Mouse (Mus musculus) heart, embryonic 12.5 days (tissue): ENCODE measurements around the gene Slc16a12. TPM values are rescaled to one million over a fixed set of nuclear protein-coding genes. Genes with fewer than 3 reads are reported as not detected.
A peak's percentile ranks its signal among the peaks of the same experiment; 100 is the strongest.
"Not testable (repeated sequence)": the region's sequence is repeated elsewhere in the genome, so short reads cannot be mapped to it uniquely, and the experiment has no call there.

Experiments used
- ATAC-seq: fragments of 200-750 bp; cut with Nextera tagmentation; 2 replicates; pipeline ENCODE4 v1.8.0; 2017; ENCODE audit warnings: moderate TSS enrichment, moderate library complexity; ENCODE audit not compliant: insufficient number of reproducible peaks, low FRiP score
- H3K27ac ChIP-seq: fragments of 300-500 bp; sonication (generic); 2 replicates; pipeline ENCODE4 v1.5.1; 2016; ENCODE audit warnings: mild to moderate bottlenecking, moderate library complexity; ENCODE audit not compliant: poor library complexity, severe bottlenecking
- H3K27me3 ChIP-seq: fragments of 300-500 bp; sonication (generic); replicated peaks from 2 replicates; pipeline ENCODE4 v1.6.1; 2016; ENCODE audit warnings: mild to moderate bottlenecking, moderate library complexity
- H3K36me3 ChIP-seq: fragments of 300-500 bp; sonication (generic); 2 replicates; pipeline ENCODE4 v1.6.1; 2016; ENCODE audit warnings: mild to moderate bottlenecking, moderate library complexity
- H3K4me1 ChIP-seq: fragments of 300-500 bp; sonication (generic); replicated peaks from 2 replicates; pipeline ENCODE4 v1.6.1; 2016; ENCODE audit warnings: mild to moderate bottlenecking
- H3K4me2 ChIP-seq: fragments of 300-500 bp; sonication (generic); 2 replicates; pipeline ENCODE4 v1.6.1; 2016; ENCODE audit warnings: mild to moderate bottlenecking, moderate library complexity
- H3K4me3 ChIP-seq: fragments of 300-500 bp; sonication (generic); 2 replicates; pipeline ENCODE4 v1.5.1; 2016; ENCODE audit warnings: mild to moderate bottlenecking
- H3K9ac ChIP-seq: fragments of 300-500 bp; sonication (generic); 2 replicates; pipeline ENCODE4 v1.6.1; 2016; ENCODE audit warnings: mild to moderate bottlenecking, moderate library complexity
- H3K9me3 ChIP-seq: fragments of 300-500 bp; sonication (generic); replicated peaks from 2 replicates; pipeline ENCODE4 v1.6.1; 2016; ENCODE audit warnings: mild to moderate bottlenecking, moderate library complexity
- WGBS: fragments of 180-500 bp; shearing (Covaris S2); methylation state at CpG from one replicate; pipeline ENCODE4 v1.1.7; 2016; 5-methylcytosine and 5-hydroxymethylcytosine counted together
- polyA plus RNA-seq: library from polyadenylated mRNA; unstranded; fragments of >200 nt; fragmentation: Nextera tagmentation; extraction: Ambion mirVana; gene quantifications from 2 replicates; pipeline ENCODE4 v1.2.1, GENCODE M21; 2016

Gene Slc16a12
- polyA plus RNA-seq, 1 experiment from 2014 or later: 37.2 TPM

DNA sequence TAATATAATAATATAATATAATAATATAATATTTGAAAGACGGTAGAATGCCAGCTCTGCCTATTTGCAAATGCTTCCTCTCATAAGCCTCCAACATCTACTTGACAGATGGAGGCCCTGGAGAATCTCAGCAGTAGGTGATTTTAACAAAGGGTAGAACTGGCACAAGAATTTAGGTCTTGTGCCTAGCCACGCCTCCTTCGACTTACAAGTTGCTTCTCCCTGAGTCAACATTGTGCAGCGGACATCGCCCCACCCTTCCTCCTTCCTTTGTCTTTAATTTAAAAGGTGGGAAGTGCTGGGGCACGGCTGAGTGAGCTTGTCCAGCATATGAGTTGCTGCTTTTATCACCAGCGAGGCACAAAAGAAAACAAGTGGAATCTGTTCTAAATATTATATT is 73.6 kb downstream of the Slc16a12 start:
- Histone ChIP-seq H3K36me3 (peaks cover 5% of the 10 kb centered on the region; the same call in 1 of the 2 replicates), H3K27ac (no peak overlapping the region), H3K4me3 (no peak overlapping the region), H3K9me3 (no peaks in the 10 kb centered on the region), H3K9ac (no peak overlapping the region), H3K4me1 (peaks cover 11% of the 10 kb centered on the region), H3K27me3 (no peaks in the 10 kb centered on the region), H3K4me2 (no peak overlapping the region)
- no peak for ATAC-seq
- WGBS: 71% methylated on average over 7 of the region's 7 CpGs

DNA sequence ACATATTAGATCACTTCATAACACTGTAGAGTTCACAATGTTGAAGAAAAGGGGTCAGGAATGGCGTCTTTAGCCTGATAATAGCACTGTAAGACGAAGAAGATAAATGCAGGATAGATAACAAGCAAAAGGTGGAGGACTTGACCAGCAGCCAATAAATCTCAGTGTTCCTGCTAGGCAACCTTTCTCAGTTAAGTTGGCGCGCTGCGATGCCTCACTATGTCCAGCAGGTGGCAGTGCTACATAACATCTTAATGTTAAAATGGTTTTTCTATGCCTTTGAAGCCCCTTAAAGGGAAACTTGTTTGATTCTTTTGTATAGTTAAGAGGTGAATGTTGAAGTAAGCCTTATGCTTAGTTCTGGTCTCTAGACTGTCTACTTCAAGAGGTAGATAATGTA is 81.0 kb downstream of the Slc16a12 start:
- no peaks in the 10 kb centered on the region for H3K27me3 ChIP-seq
- WGBS: under 1% methylated on average over 5 of the region's 5 CpGs
- ATAC-seq: no peak
- H3K9ac ChIP-seq: no peak overlapping the region
- H3K4me1 ChIP-seq: peaks cover 4% of the 10 kb centered on the region; the same call in 1 of the 2 replicates
- H3K36me3 ChIP-seq: no peaks in the 10 kb centered on the region
- no peak overlapping the region for H3K4me2 ChIP-seq
- H3K9me3 ChIP-seq: no peaks in the 10 kb centered on the region
- H3K27ac ChIP-seq: no peak overlapping the region
- no peak overlapping the region for H3K4me3 ChIP-seq

DNA sequence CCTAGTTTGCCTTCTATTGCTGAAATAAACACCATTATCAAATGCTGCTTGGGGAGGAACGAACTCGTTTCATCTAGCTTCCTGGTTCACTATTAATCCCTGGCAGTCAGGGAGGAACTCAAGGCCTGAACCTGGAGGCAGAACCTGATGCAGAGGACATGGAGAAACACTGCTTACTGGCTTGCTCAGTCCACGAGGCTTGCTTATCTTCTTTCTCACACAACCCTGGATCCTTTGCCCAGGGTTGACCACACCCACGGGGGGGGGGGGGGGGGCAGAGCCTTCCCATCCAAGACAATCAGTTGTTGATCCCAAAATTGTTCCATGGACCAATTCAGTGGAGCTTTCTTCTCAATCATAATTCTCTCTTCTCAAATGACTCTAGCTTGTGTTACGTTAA is 84.3 kb downstream of the Slc16a12 start:
- 42% methylated on average over 5 of the region's 5 CpGs for WGBS
- H3K4me3 ChIP-seq: no peak overlapping the region
- H3K27me3 ChIP-seq: no peaks in the 10 kb centered on the region
- no peak overlapping the region; the same call in 1 of the 2 replicates for H3K9ac ChIP-seq
- H3K27ac ChIP-seq: peak overlapping the region; percentile 37; the same call in 1 of the 2 replicates
- H3K9me3 ChIP-seq: no peaks in the 10 kb centered on the region
- H3K4me1 ChIP-seq: peaks cover 4% of the 10 kb centered on the region; the same call in 1 of the 2 replicates
- no peak overlapping the region for H3K4me2 ChIP-seq
- H3K36me3 ChIP-seq: no peaks in the 10 kb centered on the region
- ATAC-seq: 0 out of 2 replicates have a peak, but pooled peaks have one; percentile 57

DNA sequence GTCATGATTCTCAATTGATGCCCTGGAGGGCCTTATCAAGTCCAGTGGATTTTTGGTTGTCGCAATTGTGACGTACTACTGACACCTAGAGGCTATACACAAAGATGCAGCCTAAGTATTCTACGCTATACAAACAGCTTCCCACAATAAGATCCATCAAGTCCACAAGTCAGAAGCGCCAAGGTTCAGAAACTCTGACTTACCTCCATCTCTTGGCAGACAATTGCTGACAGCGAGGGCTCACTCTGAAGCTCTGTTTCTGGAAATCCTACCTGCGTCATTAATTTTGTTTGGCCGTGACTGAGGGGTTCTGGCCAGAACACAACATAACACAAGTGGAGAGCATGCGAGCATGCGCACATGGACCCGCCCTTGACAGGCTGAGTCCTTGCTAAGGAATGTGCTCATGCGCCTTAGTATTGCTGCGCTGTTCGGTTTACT is 85.0 kb downstream of the Slc16a12 start:
- Histone ChIP-seq H3K27me3 (no peaks in the 10 kb centered on the region), H3K36me3 (no peaks in the 10 kb centered on the region), H3K27ac (peak overlapping the region; percentile 37; the same call in 1 of the 2 replicates), H3K9me3 (no peaks in the 10 kb centered on the region), H3K4me3 (peak overlapping the region; percentile 45), H3K9ac (no peak overlapping the region), H3K4me1 (peaks cover 7% of the 10 kb centered on the region), H3K4me2 (peak overlapping the region; percentile 64)
- peak; percentile 92 for ATAC-seq
- WGBS: 7% methylated on average over 13 of the region's 13 CpGs

DNA sequence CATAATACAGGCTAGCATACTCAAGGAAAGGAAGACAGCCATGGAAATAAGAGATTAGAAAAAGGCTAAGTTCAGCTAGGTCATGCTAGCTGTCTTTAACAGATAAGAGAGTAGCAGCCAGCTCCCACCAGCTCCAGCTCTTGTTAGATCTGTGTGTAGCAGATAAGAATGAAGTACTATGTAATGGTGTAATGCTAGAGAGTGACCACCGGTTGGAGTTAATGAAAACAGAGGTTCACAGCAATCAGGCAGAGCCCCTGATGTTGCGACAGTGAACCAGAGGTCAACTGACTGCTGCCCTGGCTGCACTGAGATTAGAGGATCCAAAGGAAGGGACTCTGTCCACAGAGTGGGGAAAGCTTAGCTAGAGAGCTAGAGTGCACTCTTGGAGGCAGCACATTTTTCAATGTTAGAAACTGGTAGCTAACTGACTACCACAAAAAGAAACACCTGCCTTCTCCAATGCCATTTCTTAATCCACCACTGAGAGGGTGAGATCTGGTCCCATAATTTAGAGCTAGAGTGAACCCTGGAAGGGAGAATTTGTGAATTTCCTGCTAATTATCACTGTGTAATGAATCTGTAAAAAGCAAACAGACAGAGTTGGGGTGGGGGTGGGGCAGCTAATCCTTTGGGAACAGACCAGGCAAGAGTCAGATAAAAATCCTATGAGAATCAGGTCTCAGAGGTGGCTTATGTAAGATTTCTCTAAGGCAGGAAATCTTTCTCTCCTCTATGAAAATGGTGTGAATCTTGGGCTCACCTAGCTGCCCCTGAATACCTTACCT is 90.4 kb downstream of the Slc16a12 start:
- H3K27ac ChIP-seq: peak overlapping the region; percentile 64
- 1% methylated on average over 2 of the region's 2 CpGs for WGBS
- peaks cover 24% of the 10 kb centered on the region for H3K4me1 ChIP-seq
- H3K36me3 ChIP-seq: no peaks in the 10 kb centered on the region
- H3K9ac ChIP-seq: no peak overlapping the region
- H3K4me3 ChIP-seq: no peak overlapping the region
- H3K27me3 ChIP-seq: no peaks in the 10 kb centered on the region
- H3K4me2 ChIP-seq: no peak overlapping the region
- no peaks in the 10 kb centered on the region for H3K9me3 ChIP-seq
- ATAC-seq: peak; percentile 98

DNA sequence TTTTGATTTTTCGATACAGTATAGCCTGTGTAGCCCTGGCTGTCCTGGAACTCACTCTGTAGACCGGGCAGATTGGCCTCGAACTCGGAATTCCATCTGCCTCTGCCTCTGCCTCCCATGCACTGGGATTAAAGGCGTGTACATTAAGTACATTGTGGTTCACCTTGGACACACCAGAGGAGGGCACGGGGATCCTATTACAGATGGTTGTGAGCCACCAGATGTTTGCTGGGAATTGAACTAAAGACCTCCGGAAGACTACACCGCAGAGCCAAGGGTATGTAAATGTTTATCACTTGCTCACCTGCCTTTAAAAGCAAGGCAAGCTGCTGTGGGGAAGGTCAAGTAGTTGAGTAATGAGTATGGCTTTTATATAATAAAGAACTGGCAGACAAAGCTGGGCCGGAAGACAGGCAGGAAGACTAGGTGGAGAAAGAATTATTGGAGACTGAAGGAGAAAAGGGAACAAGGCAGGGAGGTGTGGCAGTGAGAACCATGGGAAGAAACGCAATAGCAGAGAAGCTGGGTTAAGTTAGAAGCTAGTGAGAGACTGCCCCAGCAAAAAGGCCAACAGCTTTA is 91.8 kb downstream of the Slc16a12 start:
- no peak overlapping the region for H3K4me2 ChIP-seq
- no peaks in the 10 kb centered on the region for H3K9me3 ChIP-seq
- H3K4me1 ChIP-seq: peaks cover 24% of the 10 kb centered on the region
- 0 out of 2 replicates have a peak overlapping the region, but pooled peaks have one; percentile 64 for H3K27ac ChIP-seq
- 87% methylated on average over 10 of the region's 10 CpGs for WGBS
- no peaks in the 10 kb centered on the region for H3K36me3 ChIP-seq
- no peak for ATAC-seq
- no peak overlapping the region for H3K4me3 ChIP-seq
- H3K9ac ChIP-seq: no peak overlapping the region
- no peaks in the 10 kb centered on the region for H3K27me3 ChIP-seq

DNA sequence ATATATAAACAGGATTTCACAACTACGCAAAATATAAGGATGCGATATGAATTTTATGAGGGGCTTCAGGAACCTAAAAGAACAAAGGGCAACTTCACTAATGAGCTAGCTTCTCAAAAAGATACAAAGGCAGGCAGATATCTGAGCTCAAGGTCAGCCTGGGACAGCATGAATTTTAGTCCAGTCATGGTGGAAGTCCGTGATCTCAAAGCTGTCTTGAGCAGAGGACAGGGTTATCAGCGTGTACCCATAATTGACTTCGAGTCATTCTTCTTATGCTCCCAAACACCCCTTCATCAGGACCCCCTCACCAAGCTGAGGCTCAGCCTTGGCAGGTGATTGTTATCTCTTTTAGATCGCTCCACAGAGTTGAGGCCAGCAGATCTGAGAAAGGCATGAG is 96.1 kb downstream of the Slc16a12 start:
- Histone ChIP-seq H3K9ac (no peak overlapping the region), H3K4me3 (no peak overlapping the region), H3K4me1 (peaks cover 9% of the 10 kb centered on the region), H3K36me3 (no peaks in the 10 kb centered on the region), H3K27ac (no peak overlapping the region), H3K27me3 (no peaks in the 10 kb centered on the region), H3K4me2 (no peak overlapping the region), H3K9me3 (no peaks in the 10 kb centered on the region)
- WGBS: 80% methylated on average over 6 of the region's 6 CpGs
- ATAC-seq: peak; percentile 73

DNA sequence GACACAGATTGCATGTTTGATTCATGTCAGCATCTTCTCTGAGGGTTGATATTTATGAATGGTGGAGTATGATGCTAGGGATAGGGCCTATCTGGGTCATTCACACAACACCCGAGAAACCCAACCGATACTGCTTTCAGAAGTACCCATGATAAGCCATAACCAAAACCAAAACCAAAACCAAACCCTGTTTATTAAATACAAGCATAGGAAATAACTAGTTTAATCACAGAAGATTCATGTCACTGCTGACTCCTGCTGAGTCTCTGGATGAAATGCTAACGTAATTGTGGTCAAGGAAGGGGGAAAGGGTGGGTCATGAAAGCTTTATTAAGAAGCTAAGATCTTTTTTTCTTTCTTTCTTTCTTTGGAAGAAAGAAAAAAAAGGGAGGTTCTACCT is 96.8 kb downstream of the Slc16a12 start:
- H3K9ac ChIP-seq: no peak overlapping the region
- no peak overlapping the region for H3K27ac ChIP-seq
- no peak overlapping the region for H3K4me2 ChIP-seq
- peaks cover 5% of the 10 kb centered on the region for H3K4me1 ChIP-seq
- ATAC-seq: no peak
- WGBS: 92% methylated on average over 3 of the region's 3 CpGs
- no peaks in the 10 kb centered on the region for H3K27me3 ChIP-seq
- no peaks in the 10 kb centered on the region for H3K36me3 ChIP-seq
- H3K4me3 ChIP-seq: no peak overlapping the region
- no peaks in the 10 kb centered on the region for H3K9me3 ChIP-seq

DNA sequence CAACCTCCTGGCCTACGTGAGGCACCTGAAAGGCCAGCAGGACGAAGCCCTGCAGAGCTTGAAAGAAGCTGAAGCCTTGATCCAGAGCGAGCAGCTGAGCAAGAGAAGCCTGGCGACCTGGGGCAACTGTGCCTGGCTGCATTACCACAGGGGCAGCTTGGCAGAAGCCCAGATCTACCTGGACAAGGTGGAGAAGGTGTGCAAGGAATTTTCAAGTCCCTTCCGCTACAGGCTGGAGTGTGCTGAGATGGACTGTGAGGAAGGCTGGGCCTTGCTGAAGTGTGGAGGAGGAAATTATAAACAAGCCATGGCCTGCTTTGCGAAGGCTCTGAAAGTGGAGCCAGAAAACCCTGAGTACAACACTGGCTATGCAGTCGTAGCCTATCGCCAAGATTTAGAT is 99.5 kb downstream of the Slc16a12 start:
- H3K27me3 ChIP-seq, H3K4me1 ChIP-seq, H3K27ac ChIP-seq, H3K4me3 ChIP-seq, H3K36me3 ChIP-seq, H3K9ac ChIP-seq, H3K9me3 ChIP-seq, H3K4me2 ChIP-seq, ATAC-seq: not testable (repeated sequence)
- WGBS: 88% methylated on average over 8 of the region's 8 CpGs

DNA sequence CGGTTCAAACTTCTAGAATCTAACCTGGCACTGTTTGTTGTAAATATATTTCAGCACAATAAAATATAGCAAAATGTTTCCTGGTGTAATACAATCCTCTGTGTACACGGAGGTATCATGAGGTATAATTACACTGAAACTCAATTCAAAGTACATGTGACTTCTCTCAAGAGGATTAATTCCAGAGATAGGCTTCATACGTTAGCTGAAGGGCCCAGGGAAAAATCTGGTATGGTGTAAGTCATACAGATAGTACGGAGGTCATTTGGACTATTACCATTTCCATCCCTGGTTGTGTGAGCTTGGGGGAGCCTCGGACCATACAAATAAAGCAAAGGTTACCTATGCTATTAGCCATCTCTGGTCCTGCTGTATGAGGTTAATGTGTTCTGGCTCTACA is 104.5 kb downstream of the Slc16a12 start:
- peaks cover 9% of the 10 kb centered on the region for H3K27me3 ChIP-seq
- 72% methylated on average over 5 of the region's 5 CpGs for WGBS

DNA sequence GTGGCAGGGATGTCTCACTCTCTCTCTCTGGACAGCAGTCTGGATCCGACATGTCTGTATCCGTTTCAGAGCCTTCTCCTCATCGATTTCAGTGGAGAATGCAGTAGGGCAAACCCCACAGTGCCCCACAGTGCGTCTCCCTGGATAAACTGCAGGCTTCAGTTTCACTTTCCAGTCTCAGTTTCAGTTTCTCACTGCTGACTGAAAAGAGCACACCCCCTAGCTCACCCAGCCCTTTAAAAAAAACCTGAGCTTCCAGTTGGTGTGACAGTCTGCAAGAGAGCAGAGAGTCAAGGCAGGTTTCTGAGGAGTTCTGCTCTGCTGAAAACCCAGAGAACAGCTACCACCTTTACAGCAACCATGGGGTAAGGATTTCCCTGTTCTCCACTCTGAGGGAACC is 106.5 kb downstream of the Slc16a12 start, which contains the start of the genes Ifit1bl2 and Ifit1:
Gene Ifit1bl2, minus strand, starts transcription at position 121 of the 400 bp plus-strand sequence.
Gene Ifit1, plus strand, starts transcription at position 249 of the 400 bp plus-strand sequence.
- no peak for ATAC-seq
- Histone ChIP-seq H3K9ac (0 out of 2 replicates have a peak within 1 kb of the TSS, but pooled peaks have one; percentile 44), H3K4me3 (peak within 1 kb of the TSS; percentile 6; the same call in 1 of the 2 replicates), H3K27ac (no peak within 1 kb of the TSS), H3K36me3 (no peaks in the 10 kb centered on the region), H3K4me1 (0 out of 2 replicates have a peak, but pooled peaks cover 5% of the 10 kb centered on the region), H3K9me3 (no peaks in the 10 kb centered on the region), H3K4me2 (peak within 1 kb of the TSS; percentile 48), H3K27me3 (peaks cover 10% of the 10 kb centered on the region)
- WGBS: 17% methylated on average over 4 of the region's 4 CpGs

More for the DNA sequence above, 104.5 kb downstream of the Slc16a12 start:
- no peak for ATAC-seq
- Histone ChIP-seq H3K4me3 (no peak overlapping the region), H3K4me1 (0 out of 2 replicates have a peak, but pooled peaks cover 5% of the 10 kb centered on the region), H3K27ac (no peak overlapping the region), H3K9me3 (no peaks in the 10 kb centered on the region), H3K9ac (no peak overlapping the region), H3K36me3 (no peaks in the 10 kb centered on the region), H3K4me2 (no peak overlapping the region)
